Mouse (Mus musculus) bone marrow macrophage, adult 2 months (primary cell): Measurements from ENCODE around the gene Selplg. TPM values are rescaled to one million over a fixed set of nuclear protein-coding genes. Genes with fewer than 3 reads are reported as not detected.
A peak's percentile ranks its signal among the peaks of the same experiment; 100 is the strongest.

Source experiments
- H3K27ac ChIP-seq: 2 replicates; pipeline ENCODE4 v1.5.1; 2012; ENCODE audit warnings: low read depth, low read length; ENCODE audit not compliant: insufficient read depth
- H3K4me1 ChIP-seq: 2 replicates; pipeline ENCODE4 v1.6.1; 2012; ENCODE audit warnings: low read length; ENCODE audit not compliant: control insufficient read depth, insufficient read depth
- H3K4me3 ChIP-seq: 2 replicates; pipeline ENCODE4 v1.5.1; 2012; ENCODE audit warnings: mild to moderate bottlenecking, low read length, moderate library complexity; ENCODE audit not compliant: insufficient read depth
- CTCF ChIP-seq: IDR thresholded peaks from 2 replicates; pipeline ENCODE4 v1.5.1; 2012; ENCODE audit warnings: low read depth, mild to moderate bottlenecking, low read length, moderate library complexity
- POLR2A ChIP-seq: IDR thresholded peaks from 2 replicates; pipeline ENCODE4 v1.6.1; 2012; ENCODE audit warnings: mild to moderate bottlenecking, low read depth, low read length, borderline replicate concordance
- polyA plus RNA-seq: library from polyadenylated mRNA; stranded (reverse); fragments of >200 nt; gene quantifications from 2 replicates; pipeline ENCODE4 v1.2.4, GENCODE M21; 2012; ENCODE audit not compliant: missing spikeins, insufficient read depth, insufficient read length

The Selplg gene
- polyA plus RNA-seq, 1 experiment = 365 TPM

GRCm38 (mm10) chr5:113775585-113775984 lies 56.9 kb downstream of the Selplg start:
- H3K4me1 ChIP-seq = peaks cover 29% of the 10 kb centered on the region
- no peak overlapping the region for H3K4me3 ChIP-seq
- TF ChIP-seq CTCF = no peak
- no peak for TF ChIP-seq POLR2A
- peak overlapping the region; percentile 94 for H3K27ac ChIP-seq

- H3K4me3 ChIP-seq = peak overlapping the region; percentile 91
- no peak for TF ChIP-seq POLR2A
- TF ChIP-seq CTCF = peak; percentile 87
- H3K27ac ChIP-seq = peak overlapping the region; percentile 58
- H3K4me1 ChIP-seq = peaks cover 33% of the 10 kb centered on the region
These were observed 58.8 kb downstream of the Selplg start for GRCm38 (mm10) chr5:113773664-113774063.

- no peak for TF ChIP-seq CTCF
- no peak for TF ChIP-seq POLR2A
- H3K27ac ChIP-seq = peak overlapping the region; percentile 29; the same call in 1 of the 2 replicates
These were observed 59.4 kb downstream of the Selplg start for GRCm38 (mm10) chr5:113772905-113773519.

GRCm38 (mm10) chr5:113772450-113772895 lies 60.0 kb downstream of the Selplg start, which contains the start of the genes Sart3 and Iscu:
Sart3 (minus strand) TSS chr5:113772510.
Iscu (plus strand) TSS chr5:113772748.
- H3K4me1 ChIP-seq = peaks cover 35% of the 10 kb centered on the region
- TF ChIP-seq POLR2A (no peak), CTCF (no peak)
- H3K27ac ChIP-seq = peak within 1 kb of the TSS; percentile 94
- peak within 1 kb of the TSS; percentile 91 for H3K4me3 ChIP-seq

More at GRCm38 (mm10) chr5:113772905-113773519, 59.4 kb downstream of the Selplg start:
- H3K4me3 ChIP-seq = peak overlapping the region; percentile 91
- H3K4me1 ChIP-seq = peaks cover 37% of the 10 kb centered on the region

- Histone ChIP-seq H3K27ac (peak overlapping the region; percentile 94), H3K4me1 (peaks cover 29% of the 10 kb centered on the region)
These were observed 61.0 kb downstream of the Selplg start for GRCm38 (mm10) chr5:113771213-113772162.

GRCm38 (mm10) chr5:113768806-113769205 lies 63.6 kb downstream of the Selplg start:
- H3K27ac ChIP-seq = no peak overlapping the region
- TF ChIP-seq POLR2A (no peak), CTCF (no peak)
- peaks cover 10% of the 10 kb centered on the region for H3K4me1 ChIP-seq
- no peak overlapping the region for H3K4me3 ChIP-seq

More at GRCm38 (mm10) chr5:113771213-113772162, 61.0 kb downstream of the Selplg start:
- TF ChIP-seq POLR2A = 0 out of 2 replicates have a peak, but pooled peaks have one; percentile 14
- no peak for TF ChIP-seq CTCF
- peak overlapping the region; percentile 86 for H3K4me3 ChIP-seq

Other genes with a start within 250 kb of the Selplg start
- gene Cmklr1, start 182.2 kb downstream of the Selplg start, polyA plus RNA-seq = 45.7 and 58.6 TPM in 2 replicates
- gene 1700069L16Rik, start 107.9 kb downstream of the Selplg start, polyA plus RNA-seq = not detected in 2 replicates
- gene Ficd, start 96.8 kb downstream of the Selplg start, polyA plus RNA-seq = 3.0 and 3.7 TPM in 2 replicates
- 23.5 and 29.8 TPM in 2 replicates for gene Sart3, start 60.1 kb downstream of the Selplg start, polyA plus RNA-seq
- gene Iscu, start 59.9 kb downstream of the Selplg start, polyA plus RNA-seq = 106 and 109 TPM in 2 replicates
- 0.99 and 1.7 TPM in 2 replicates for gene Tmem119, start 32.1 kb downstream of the Selplg start, polyA plus RNA-seq
- 156 and 194 TPM in 2 replicates for gene Coro1c, start 76.1 kb upstream of the Selplg start, polyA plus RNA-seq
- gene Ssh1, start 161.2 kb upstream of the Selplg start, polyA plus RNA-seq = 15.3 and 18.5 TPM in 2 replicates
- not detected in 2 replicates for gene Dao, start 171.1 kb upstream of the Selplg start, polyA plus RNA-seq
- gene Usp30, start 232.8 kb upstream of the Selplg start, polyA plus RNA-seq = 10.0 and 11.8 TPM in 2 replicates